Mouse (Mus musculus) cerebellum, adult 9-10 months (tissue): ENCODE results near the gene Dact3.

ENCODE experiments used
- DNase-seq: peaks from one replicate; pipeline ENCODE4 v3.0.0; 2022

Dact3 gene

DNA sequence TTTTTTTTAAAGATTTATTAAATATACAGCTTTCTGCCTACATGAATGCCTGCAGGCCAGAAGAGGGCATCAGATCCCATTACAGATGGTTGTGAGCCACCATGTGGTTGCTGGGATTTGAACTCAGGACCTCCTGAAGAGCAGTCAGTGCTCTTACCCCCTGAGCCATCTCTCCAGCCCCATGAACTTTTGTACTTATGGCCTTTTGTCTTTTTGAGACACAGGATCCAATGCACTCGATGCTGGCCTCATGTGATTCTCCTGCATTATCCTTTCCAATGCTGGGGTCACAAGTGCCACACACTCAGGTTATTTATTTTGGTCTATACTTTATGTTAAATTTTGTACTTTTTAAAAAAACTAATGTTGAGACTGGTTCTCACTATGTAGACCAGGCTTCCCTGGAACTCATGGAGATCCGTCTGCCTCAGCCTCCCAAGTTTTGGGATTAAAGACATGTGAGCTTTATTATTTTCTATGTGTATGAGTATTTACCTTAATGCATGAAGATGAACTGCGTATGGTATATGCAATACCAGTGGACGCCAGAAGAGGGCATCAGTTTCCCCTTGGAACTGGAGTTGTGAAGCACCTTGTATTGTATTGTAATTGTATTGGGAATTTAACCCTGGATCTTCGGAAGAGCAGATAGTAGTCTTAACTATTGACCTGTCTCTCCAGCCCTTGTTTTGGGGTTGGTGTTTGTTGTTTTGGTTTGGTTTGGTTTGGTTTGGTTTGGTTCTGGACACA lies 15.0 kb upstream of the Dact3 start:
- peak; percentile 77 for DNase-seq

GRCm38 (mm10) chr7:16867488-16867887 lies 7.6 kb upstream of the Dact3 start:
- DNase-seq, result no peak

- DNase-seq, result peak; percentile 98
Observed at GRCm38 (mm10) chr7:16869497-16869896, 5.6 kb upstream of the Dact3 start.

- no peak for DNase-seq
Observed at GRCm38 (mm10) chr7:16871600-16871999, 3.5 kb upstream of the Dact3 start.

GRCm38 (mm10) chr7:16872478-16872877 lies 2.6 kb upstream of the Dact3 start:
- peak; percentile 45 for DNase-seq

- DNase-seq, result peak; percentile 62
Observed at GRCm38 (mm10) chr7:16873392-16873791, 1.7 kb upstream of the Dact3 start.

DNA sequence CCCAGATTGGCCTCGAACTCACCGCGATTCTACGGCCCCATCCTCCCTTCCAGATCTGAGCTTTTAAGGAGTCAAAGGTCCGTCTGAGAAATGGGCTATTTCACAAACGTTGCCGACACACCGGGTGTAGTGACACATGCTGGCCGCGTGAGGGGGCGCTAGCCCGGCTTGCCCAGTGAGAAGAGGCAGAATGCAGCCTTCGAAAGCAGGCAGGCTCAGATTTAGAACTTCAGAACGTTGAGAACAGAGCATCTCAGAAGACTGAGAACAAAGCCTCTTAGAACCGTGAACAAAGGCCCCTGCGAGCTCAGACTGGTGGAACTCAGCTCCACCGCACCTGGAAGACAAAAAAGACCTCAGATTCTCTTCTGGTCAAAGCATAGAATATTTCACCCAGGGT lies 927 bp upstream of the Dact3 start:
- peak; percentile 86 for DNase-seq

DNA sequence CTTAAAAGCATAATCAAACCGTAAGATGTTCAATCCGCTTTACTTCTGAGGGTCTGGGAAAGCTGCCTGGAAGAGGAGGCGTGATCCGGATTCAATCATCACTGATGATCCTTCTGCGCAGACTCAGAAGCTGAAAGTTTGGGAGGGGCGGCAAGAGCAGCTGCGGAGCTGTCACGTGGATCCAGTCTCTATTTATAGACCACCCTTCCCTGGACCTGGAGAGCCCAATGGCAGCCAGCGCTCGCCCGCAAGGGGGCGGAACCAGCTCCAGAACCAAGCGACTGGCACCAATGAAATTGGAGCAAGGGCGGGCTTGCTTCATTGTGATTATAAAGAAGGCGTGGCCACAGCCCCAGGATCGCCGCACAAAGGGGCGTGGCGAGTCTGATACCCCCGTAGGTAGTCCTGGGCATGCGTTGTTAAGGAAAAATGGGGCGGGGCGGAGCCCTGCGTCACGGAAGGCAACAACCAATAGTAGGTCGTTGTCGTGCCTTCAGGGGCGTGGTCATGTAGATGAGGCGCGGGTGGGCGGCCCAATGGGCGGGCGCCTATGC lies 284 bp upstream of the Dact3 start:
- DNase-seq, result peak; percentile 100

- no peak for DNase-seq
Observed at GRCm38 (mm10) chr7:16875326-16875725, 209 bp downstream of the Dact3 start.

- no peak for DNase-seq
Observed at GRCm38 (mm10) chr7:16876006-16876405, 889 bp downstream of the Dact3 start.

DNA sequence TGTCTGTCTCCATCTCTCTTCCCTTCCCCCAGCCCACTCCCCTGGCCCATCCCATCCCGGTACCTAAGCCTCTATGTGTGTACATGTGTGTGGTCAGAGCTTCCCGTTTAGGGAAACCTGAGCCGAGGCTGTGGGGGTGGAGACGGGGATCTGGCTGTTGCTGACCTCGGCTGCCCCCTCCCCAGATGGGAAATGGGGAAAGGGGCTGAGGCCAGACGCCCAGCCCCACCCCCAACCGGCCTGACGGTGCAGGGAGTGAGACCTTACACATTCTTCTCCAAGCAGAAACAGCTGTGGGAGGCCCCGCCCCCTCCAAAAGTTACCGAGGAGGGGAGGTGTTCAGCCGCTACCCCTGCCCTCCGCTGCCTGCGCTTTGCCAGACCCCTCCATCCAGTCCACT lies 1.5 kb downstream of the Dact3 start:
- DNase-seq, result peak; percentile 71

DNA sequence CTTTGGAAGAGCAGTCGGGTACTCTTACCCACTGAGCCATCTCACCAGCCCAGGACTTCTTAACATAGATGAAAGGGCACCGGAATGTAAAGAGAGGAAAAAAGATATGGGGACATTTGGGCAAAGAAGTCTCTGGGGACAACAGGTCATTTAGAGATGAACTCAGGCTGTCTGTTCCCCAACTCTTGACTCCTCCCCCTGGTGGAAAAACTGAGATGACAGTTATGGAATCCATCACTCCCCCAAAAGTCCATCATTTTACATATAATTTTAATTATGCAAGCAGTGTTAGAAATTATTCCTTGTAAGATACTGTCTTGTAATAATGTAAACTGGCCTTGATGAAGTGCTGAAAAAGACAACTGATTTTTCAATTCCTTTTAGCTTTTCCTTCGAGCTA lies 2.6 kb downstream of the Dact3 start:
- DNase-seq, result peak; percentile 52

DNA sequence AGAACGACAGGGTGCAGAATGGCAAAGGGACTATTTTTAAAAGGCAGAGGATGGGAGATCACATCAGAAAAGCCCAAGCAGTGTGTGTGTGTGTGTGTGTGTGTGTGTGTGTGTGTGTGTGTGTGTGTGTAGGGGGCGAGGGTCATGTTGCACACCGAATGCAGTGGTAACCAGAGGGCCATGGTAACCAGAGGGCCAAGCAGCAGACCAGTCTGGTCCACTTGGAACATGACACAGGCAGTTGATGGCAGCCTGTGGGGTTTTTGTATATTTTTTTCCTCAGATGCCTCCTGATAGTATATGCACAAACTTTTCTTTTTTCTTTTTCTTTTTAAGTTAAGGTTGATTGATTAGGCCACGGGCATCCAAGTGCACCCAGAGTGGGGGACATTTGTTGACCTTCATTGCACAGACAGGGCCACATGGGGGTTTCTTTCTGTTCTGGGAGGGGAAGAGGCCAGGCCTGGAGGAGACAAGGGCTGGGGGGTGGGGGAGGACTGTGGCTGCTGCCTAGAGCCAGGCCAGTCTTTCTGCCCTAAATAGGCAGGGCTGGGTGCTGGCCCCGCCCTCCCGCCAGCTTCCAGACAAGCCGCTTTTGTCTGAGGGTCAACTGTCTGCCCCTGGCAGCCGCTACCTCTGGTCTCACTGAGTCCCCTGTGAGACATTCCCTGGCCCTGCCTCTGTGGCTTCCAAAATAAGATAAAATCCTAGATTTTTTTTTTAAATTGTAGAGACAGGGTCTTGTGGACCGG lies 4.9 kb downstream of the Dact3 start:
- DNase-seq, result no peak

DNA sequence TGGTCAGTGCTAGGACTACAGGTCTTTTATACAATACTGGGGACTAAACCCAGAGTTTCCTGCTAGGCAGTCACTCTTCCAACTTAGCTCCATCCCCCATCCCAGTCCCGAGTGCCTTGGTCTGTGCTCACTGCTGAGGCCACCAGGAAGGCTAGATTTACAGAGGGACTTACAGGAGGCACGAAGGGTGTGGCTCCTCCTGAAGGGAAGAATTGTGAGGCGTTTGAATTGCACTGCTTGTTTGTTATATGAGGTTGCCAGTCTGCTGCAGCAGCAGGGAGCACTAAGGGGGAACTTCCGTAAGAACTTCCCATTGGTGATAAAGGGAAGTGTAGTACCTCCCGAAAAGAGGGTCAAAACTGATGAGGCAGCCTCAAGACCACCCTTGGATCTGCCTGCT lies 5.5 kb downstream of the Dact3 start:
- no peak for DNase-seq

DNA sequence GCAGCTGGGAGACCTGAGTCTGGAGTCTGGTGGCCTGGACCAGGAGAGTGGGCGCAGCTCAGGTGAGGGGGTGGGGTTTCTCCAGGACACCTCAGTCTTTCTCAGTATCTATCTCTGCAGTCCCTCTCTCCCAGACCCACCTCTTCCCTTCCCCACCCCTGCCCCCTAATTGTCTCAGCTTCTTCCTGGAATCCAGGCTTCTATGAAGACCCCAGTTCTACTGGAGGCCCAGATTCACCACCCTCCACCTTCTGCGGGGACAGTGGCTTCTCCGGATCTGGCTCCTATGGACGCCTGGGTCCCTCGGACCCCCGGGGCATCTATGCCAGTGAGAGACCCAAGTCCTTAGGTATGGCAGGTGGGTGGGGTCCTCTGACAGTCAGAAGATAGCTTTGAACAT lies 8.0 kb downstream of the Dact3 start:
- no peak for DNase-seq

DNA sequence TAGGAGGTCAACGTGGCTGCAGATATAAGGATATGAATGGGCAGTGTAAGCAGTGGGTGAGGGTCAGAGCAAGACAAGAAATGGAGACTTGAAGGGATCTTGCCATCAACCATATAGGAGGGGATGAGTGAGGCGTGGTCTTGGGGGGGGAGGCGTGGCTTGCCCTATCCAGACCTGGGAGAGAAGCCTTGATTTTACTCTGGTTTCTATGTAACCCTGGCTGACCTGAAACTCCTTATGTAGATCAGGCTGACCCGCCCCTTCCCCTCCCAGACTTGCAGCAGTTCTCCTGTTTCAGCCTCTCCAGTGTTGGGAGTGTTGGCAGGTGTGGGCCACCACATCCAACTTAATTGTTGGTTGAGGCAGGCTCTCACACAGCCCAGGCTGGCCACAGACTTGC lies 9.2 kb downstream of the Dact3 start:
- no peak for DNase-seq

GRCm38 (mm10) chr7:16885271-16885776 lies 10.2 kb downstream of the Dact3 start:
- DNase-seq, result no peak

- no peak for DNase-seq
Observed at GRCm38 (mm10) chr7:16885905-16886304, 10.8 kb downstream of the Dact3 start.

- DNase-seq, result no peak
Observed at GRCm38 (mm10) chr7:16890536-16890935, 15.4 kb downstream of the Dact3 start.

DNA sequence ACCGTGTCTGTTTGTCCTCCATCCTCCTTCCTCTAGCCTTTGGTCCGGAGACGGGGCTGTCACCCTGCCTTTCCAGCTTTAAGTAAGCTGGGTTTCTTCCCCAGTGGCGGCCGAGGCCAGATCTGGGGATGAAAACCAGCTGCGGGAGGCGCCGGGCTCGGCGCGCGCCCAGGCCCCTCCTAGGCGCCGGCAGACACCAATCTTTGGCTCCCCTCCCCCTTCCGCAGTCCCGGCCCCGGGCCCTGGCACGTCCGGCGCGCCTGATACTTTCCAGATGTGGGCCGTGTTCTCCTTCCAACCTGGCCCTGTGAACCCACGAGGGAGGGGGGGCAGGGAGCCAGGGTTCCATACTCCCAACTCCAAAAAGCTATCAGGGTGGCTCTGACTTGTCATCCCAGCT lies 15.8 kb downstream of the Dact3 start:
- no peak for DNase-seq

- DNase-seq, result peak; percentile 87
Observed at GRCm38 (mm10) chr7:16891641-16892351, 16.7 kb downstream of the Dact3 start, which contains the start of gene Gng8. Gene Gng8 (plus strand): TSS chr7:16891786.

- no peak for DNase-seq
Observed at GRCm38 (mm10) chr7:16892352-16892730, 17.2 kb downstream of the Dact3 start.

DNA sequence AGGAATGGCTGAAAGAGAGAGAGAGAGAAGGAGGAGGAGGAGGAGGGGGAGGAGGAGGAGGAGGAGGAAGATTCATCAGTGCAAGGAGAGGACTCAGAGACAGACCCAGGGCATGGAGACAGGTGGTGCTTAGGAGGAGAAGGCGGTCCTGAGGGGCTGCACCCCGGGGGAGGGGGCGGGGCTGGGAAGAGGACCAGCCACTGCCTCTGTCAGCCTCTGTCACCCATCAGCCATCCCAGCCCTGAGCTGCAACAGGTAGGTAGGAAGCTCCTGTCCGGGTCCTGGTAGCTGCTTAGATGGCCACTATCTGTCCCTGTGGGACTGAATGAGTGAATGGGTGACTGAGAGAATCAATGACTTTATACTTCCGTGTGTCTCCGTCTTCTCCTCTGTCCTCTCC lies 18.5 kb downstream of the Dact3 start:
- no peak for DNase-seq
